Mouse (Mus musculus) forebrain, embryonic 12.5 days (tissue): ENCODE measurements around the gene Gpc6. TPM values are rescaled to one million over a fixed set of nuclear protein-coding genes. Genes with fewer than 3 reads are reported as not detected.

Source experiments
- ATAC-seq: fragments of 200-750 bp; cut with Nextera tagmentation; 2 replicates; pipeline ENCODE4 v1.8.0; 2017; ENCODE audit warnings: moderate TSS enrichment; ENCODE audit not compliant: low FRiP score
- H3K27ac ChIP-seq: fragments of 300-500 bp; sonication (generic); 2 replicates; pipeline ENCODE4 v1.5.1; 2016; ENCODE audit warnings: mild to moderate bottlenecking
- H3K27me3 ChIP-seq: fragments of 300-500 bp; sonication (generic); 2 replicates; pipeline ENCODE4 v1.6.1; 2016; ENCODE audit warnings: mild to moderate bottlenecking
- H3K36me3 ChIP-seq: fragments of 300-500 bp; sonication (generic); replicated peaks from 2 replicates; pipeline ENCODE4 v1.6.1; 2016; ENCODE audit warnings: mild to moderate bottlenecking
- H3K4me1 ChIP-seq: fragments of 300-500 bp; sonication (generic); 2 replicates; pipeline ENCODE4 v1.6.1; 2016
- H3K4me2 ChIP-seq: fragments of 300-500 bp; sonication (generic); 2 replicates; pipeline ENCODE4 v1.6.1; 2016; ENCODE audit warnings: mild to moderate bottlenecking, moderate library complexity
- H3K4me3 ChIP-seq: fragments of 300-500 bp; sonication (generic); replicated peaks from 2 replicates; pipeline ENCODE4 v1.5.1; 2016; ENCODE audit warnings: mild to moderate bottlenecking
- H3K9ac ChIP-seq: fragments of 300-500 bp; sonication (generic); 2 replicates; pipeline ENCODE4 v1.6.1; 2016; ENCODE audit warnings: mild to moderate bottlenecking
- H3K9me3 ChIP-seq: fragments of 300-500 bp; sonication (generic); 2 replicates; pipeline ENCODE4 v1.6.1; 2016
- WGBS: fragments of 180-500 bp; shearing (Covaris S2); methylation state at CpG from one replicate; pipeline ENCODE4 v1.1.7; 2016; 5-methylcytosine and 5-hydroxymethylcytosine counted together
- polyA plus RNA-seq: library from polyadenylated mRNA; unstranded; fragments of >200 nt; fragmentation: Nextera tagmentation; extraction: Ambion mirVana; gene quantifications from 2 replicates; pipeline ENCODE4 v1.2.1, GENCODE M21; 2016

Gene Gpc6
- polyA plus RNA-seq, 1 experiment from 2014 or later, result 37.7 TPM

DNA sequence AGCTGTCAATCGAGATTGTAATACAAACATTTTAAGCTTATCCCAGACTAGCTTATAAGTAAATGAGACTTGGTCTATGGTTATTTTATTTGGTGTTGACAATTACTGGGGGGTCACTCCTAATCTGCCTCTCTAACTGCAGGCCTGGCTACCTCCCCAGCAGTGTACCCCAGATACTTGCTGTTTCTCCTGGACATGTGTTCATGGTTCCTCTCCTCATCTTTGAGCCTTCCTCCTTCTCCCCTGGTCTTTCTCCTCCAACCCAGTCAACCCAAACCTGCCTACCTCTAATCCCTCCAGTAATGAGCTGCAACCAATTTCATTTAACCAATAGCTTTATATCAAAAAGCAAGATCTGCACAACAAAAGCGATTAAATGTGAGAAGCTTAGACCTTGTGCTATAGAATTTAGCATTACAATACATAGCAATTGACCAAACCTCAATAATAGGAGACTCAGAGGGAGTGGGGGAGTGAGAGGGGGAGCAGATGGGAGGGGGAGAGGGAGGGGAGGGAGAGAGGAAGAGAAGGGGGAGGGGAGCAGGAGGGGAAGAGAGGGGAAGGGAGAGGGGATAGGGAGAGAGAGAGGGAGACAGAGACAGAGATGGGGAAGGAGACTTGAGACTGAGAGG is 371.2 kb downstream of the Gpc6 start:
- Histone ChIP-seq H3K4me1 (peaks cover 3% of the 10 kb centered on the region; the same call in 1 of the 2 replicates), H3K36me3 (no peaks in the 10 kb centered on the region), H3K9ac (no peak overlapping the region), H3K9me3 (no peaks in the 10 kb centered on the region), H3K4me3 (no peak overlapping the region), H3K4me2 (no peak overlapping the region), H3K27me3 (no peaks in the 10 kb centered on the region), H3K27ac (no peak overlapping the region)
- ATAC-seq, result peak; percentile 49; the same call in 1 of the 2 replicates
- WGBS, result 81% methylated on average over 2 of the region's 2 CpGs

DNA sequence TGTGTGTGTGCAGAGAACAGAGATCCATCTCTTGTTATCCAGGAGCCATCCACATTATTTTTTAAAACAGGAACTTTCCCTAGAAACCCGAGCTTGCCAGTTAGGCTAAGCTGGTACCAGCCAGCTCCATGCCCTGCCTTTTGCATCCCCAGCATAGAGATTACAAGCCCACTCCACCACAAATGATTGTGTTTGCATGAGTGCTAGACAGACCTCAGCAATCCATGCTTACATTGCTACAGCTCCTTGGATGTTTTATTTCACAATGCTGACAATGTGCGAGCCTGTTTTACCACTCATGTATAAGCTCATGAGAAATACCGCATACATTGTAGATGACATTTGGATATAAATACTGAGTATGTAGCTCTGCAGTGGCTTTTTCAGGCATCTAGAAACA is 375.9 kb downstream of the Gpc6 start:
- no peaks in the 10 kb centered on the region for H3K27me3 ChIP-seq
- no peak overlapping the region for H3K9ac ChIP-seq
- WGBS, result 81% methylated on average over 3 of the region's 3 CpGs
- H3K4me1 ChIP-seq, result peaks cover 8% of the 10 kb centered on the region
- no peak overlapping the region for H3K27ac ChIP-seq
- no peak for ATAC-seq
- H3K36me3 ChIP-seq, result no peaks in the 10 kb centered on the region
- H3K4me2 ChIP-seq, result no peak overlapping the region
- no peaks in the 10 kb centered on the region for H3K9me3 ChIP-seq
- H3K4me3 ChIP-seq, result no peak overlapping the region

- Histone ChIP-seq H3K4me2 (no peak overlapping the region), H3K27me3 (no peaks in the 10 kb centered on the region), H3K4me1 (peaks cover 5% of the 10 kb centered on the region; the same call in 1 of the 2 replicates), H3K4me3 (no peak overlapping the region), H3K9ac (no peak overlapping the region), H3K27ac (no peak overlapping the region), H3K36me3 (no peaks in the 10 kb centered on the region), H3K9me3 (no peaks in the 10 kb centered on the region)
- WGBS, result 73% methylated on average over 8 of the region's 8 CpGs
- ATAC-seq, result no peak
Observed at GRCm38 (mm10) chr14:117303901-117304722, 379.0 kb downstream of the Gpc6 start.

GRCm38 (mm10) chr14:117304723-117305010 is 379.6 kb downstream of the Gpc6 start:
- H3K9ac ChIP-seq, result no peak overlapping the region
- H3K27ac ChIP-seq, result no peak overlapping the region
- no peak overlapping the region for H3K4me2 ChIP-seq
- no peaks in the 10 kb centered on the region for H3K9me3 ChIP-seq
- H3K36me3 ChIP-seq, result no peaks in the 10 kb centered on the region
- H3K4me3 ChIP-seq, result no peak overlapping the region
- WGBS, result 71% methylated on average over 2 of the region's 2 CpGs
- H3K27me3 ChIP-seq, result no peaks in the 10 kb centered on the region
- ATAC-seq, result no peak
- peaks cover 5% of the 10 kb centered on the region; the same call in 1 of the 2 replicates for H3K4me1 ChIP-seq

DNA sequence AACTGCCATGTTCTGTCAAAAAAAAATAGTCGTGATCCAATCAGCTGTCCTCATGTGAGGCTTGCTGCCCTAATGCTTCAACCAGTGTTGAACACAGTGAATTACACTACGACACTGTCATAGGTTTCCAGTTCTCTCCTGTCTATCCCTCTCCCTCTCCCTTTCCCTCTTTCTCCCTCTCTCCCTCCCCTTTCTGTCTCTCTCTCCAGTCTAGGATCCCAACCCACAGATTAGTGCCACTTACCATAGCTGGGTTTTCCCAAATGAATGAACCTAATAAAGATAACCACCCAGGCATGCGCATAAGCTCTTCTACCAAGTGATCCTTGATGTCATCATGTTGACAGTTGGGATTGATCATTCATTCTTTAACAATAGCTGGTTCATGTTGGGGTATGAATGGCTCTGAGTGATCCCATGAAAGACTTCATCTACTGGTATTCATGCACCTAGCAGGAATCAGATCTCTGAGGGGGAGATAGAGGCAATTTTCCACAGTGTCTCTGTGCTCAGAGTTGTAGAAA is 384.9 kb downstream of the Gpc6 start:
- no peaks in the 10 kb centered on the region for H3K9me3 ChIP-seq
- whole genome bisulfite sequencing, result 70% methylated on average over 3 of the region's 3 CpGs
- H3K4me2 ChIP-seq, result no peak overlapping the region
- H3K4me3 ChIP-seq, result no peak overlapping the region
- no peaks in the 10 kb centered on the region for H3K27me3 ChIP-seq
- H3K9ac ChIP-seq, result no peak overlapping the region
- H3K4me1 ChIP-seq, result peaks cover 4% of the 10 kb centered on the region; the same call in 1 of the 2 replicates
- no peaks in the 10 kb centered on the region for H3K36me3 ChIP-seq
- no peak overlapping the region for H3K27ac ChIP-seq
- ATAC-seq, result no peak

DNA sequence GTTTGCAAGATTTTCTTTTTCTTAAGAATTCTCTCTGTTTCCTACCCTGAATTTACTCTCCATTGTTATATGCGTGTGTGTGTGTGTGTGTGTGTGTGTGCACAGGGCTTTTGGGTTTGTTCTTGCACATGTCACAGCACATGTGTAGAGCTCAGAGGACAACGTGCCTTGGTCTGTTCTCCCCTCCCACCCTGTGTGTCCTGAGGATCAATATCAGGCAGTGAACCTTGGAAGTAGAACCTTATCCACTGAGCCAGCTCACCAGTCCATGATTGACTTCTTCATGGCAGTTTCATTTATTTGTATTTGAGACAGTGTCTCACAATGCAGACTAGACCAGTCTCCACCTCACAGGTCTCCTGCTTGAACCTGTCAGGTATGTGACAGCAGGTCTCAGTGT is 399.1 kb downstream of the Gpc6 start:
- 84% methylated on average over 2 of the region's 2 CpGs for WGBS
- Histone ChIP-seq H3K36me3 (no peaks in the 10 kb centered on the region), H3K4me2 (no peak overlapping the region), H3K9me3 (no peaks in the 10 kb centered on the region), H3K27ac (no peak overlapping the region), H3K4me1 (no peaks in the 10 kb centered on the region), H3K4me3 (no peak overlapping the region), H3K27me3 (no peaks in the 10 kb centered on the region), H3K9ac (no peak overlapping the region)
- no peak for ATAC-seq

GRCm38 (mm10) chr14:117332256-117332655 is 407.1 kb downstream of the Gpc6 start:
- ATAC-seq, result no peak
- H3K27me3 ChIP-seq, result no peaks in the 10 kb centered on the region
- WGBS, result 85% methylated on average over 1 of the region's 1 CpGs

DNA sequence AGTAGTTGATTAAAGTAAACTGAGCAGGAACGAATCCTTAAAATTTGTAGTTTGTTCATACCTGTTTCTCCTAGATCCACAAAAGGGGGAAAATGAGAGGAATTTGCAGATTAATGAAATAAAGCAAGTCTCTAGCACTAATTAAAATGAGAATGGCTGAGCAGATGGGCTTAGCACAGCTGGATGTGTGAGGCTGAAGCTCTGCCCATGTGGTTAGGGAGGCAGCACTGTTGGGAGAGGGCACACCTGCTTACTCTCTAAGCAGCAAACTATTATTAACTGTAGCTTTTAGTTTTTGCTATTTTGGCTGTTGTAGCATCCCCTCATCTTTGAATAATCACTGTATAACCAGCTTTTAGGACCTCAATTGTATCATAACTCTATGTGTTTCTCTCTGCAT is 412.2 kb downstream of the Gpc6 start:
- Histone ChIP-seq H3K4me1 (peaks cover 3% of the 10 kb centered on the region), H3K9ac (no peak overlapping the region), H3K4me3 (no peak overlapping the region), H3K4me2 (no peak overlapping the region), H3K36me3 (no peaks in the 10 kb centered on the region), H3K9me3 (no peaks in the 10 kb centered on the region), H3K27ac (no peak overlapping the region), H3K27me3 (no peaks in the 10 kb centered on the region)
- WGBS, result 15% methylated on average over 1 of the region's 1 CpGs
- ATAC-seq, result 0 out of 2 replicates have a peak, but pooled peaks have one; percentile 65

More at GRCm38 (mm10) chr14:117332256-117332655, 407.1 kb downstream of the Gpc6 start:
- Histone ChIP-seq H3K36me3 (no peaks in the 10 kb centered on the region), H3K27ac (no peak overlapping the region), H3K9me3 (no peaks in the 10 kb centered on the region), H3K4me3 (no peak overlapping the region), H3K4me2 (no peak overlapping the region), H3K9ac (no peak overlapping the region), H3K4me1 (peaks cover 1% of the 10 kb centered on the region)

DNA sequence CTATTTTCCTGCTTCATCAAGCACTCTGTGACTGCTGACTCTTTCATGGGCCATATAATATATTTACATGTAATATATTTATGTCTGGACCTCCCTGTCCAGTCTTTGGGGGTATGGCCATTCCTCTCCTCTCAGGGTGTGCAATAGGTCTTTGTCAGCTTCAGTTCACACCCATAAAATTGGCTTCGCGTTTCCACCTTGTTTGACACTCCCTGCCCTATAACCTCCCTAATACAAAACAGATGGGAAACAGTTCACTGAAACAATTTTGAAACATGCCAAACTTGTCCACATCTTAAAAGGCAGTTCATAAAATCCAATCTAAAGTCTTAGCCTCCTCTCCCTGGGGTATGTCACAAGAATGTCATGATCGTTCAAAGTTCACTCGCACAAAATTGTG is 415.4 kb downstream of the Gpc6 start:
- 73% methylated on average over 4 of the region's 4 CpGs for whole genome bisulfite sequencing
- Histone ChIP-seq H3K4me3 (no peak overlapping the region), H3K9me3 (no peaks in the 10 kb centered on the region), H3K27ac (no peak overlapping the region), H3K4me1 (peaks cover 3% of the 10 kb centered on the region), H3K4me2 (no peak overlapping the region), H3K36me3 (no peaks in the 10 kb centered on the region), H3K9ac (no peak overlapping the region), H3K27me3 (no peaks in the 10 kb centered on the region)
- ATAC-seq, result no peak

DNA sequence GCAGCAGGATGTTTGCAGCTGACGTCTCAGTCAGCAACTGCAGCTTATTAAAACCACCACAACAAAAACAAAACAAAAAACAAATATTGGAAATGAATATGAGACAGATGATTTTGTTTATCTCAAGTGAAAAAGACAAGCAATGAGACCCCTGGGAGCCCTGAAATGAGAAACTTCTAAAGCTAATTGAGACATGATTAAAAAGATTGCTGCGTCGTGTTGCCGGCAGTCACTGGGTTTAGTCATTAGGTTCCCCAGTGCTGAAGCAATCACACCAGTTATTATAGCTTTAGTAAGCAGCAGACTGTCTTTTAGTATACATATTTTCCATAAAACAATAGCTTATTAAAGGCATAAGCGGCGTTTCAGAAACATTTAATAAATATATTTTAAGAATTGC is 419.4 kb downstream of the Gpc6 start:
- Histone ChIP-seq H3K27me3 (no peaks in the 10 kb centered on the region), H3K27ac (no peak overlapping the region), H3K9me3 (no peaks in the 10 kb centered on the region), H3K4me2 (no peak overlapping the region), H3K4me3 (no peak overlapping the region), H3K36me3 (no peaks in the 10 kb centered on the region), H3K4me1 (no peaks in the 10 kb centered on the region), H3K9ac (no peak overlapping the region)
- WGBS, result 76% methylated on average over 6 of the region's 6 CpGs
- no peak for ATAC-seq

DNA sequence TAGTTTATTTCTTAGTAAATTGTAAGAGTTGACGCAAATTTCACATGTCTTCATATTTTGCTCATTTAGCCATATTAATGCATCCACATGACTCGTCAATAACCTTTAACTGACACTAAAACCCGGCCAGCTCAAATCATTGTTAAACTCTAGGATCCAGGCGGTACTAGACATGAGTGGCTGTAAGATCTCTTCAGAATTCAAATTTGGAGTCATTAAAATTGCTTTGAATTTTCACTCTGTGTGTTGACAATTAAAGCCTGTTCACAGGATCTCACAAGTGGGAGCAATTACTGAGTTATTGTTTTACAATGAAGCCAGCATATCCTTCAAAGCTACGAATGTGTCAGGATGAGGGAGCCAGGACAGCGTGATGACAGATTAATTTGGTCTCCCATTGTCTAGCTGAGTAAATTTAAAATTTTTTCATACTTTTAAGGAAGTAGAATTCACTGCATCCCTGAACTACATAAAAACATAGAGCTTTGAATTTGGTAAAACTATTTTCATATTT is 421.3 kb downstream of the Gpc6 start:
- no peak overlapping the region for H3K4me2 ChIP-seq
- no peaks in the 10 kb centered on the region for H3K27me3 ChIP-seq
- no peaks in the 10 kb centered on the region for H3K36me3 ChIP-seq
- peak; percentile 45; the same call in 1 of the 2 replicates for ATAC-seq
- H3K4me1 ChIP-seq, result no peaks in the 10 kb centered on the region
- H3K9ac ChIP-seq, result no peak overlapping the region
- 65% methylated on average over 6 of the region's 6 CpGs for WGBS
- no peak overlapping the region for H3K27ac ChIP-seq
- no peaks in the 10 kb centered on the region for H3K9me3 ChIP-seq
- H3K4me3 ChIP-seq, result no peak overlapping the region

DNA sequence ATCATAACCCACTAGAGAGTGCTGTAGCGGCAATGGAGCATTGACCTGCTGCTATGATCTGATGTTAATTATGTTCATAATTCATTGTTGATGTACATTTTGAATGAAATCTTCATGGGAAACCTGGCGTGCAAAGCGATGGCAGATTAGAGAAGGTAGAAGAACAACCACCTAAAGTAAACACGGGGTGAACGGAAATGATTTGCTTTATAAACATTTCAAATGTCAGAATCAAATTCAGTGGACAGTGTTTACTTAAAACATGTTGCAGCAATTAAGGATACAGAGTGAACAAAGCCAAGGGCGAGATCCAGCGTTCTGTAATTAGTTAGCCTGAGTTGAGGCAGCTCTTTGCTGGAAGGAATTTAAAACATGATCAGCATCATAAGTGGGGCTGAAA is 426.2 kb downstream of the Gpc6 start:
- ATAC-seq, result no peak

More for the DNA sequence above, 426.2 kb downstream of the Gpc6 start:
- Histone ChIP-seq H3K36me3 (no peaks in the 10 kb centered on the region), H3K9ac (no peak overlapping the region), H3K27ac (no peak overlapping the region), H3K4me2 (no peak overlapping the region), H3K27me3 (no peaks in the 10 kb centered on the region), H3K4me1 (no peaks in the 10 kb centered on the region), H3K4me3 (no peak overlapping the region), H3K9me3 (no peaks in the 10 kb centered on the region)
- WGBS, result 85% methylated on average over 7 of the region's 7 CpGs
